Mouse (Mus musculus) hindbrain, embryonic 12.5 days (tissue): ENCODE measurements around the gene Itgb5. TPM values are rescaled to one million over a fixed set of nuclear protein-coding genes. Genes with fewer than 3 reads are reported as not detected.

Experiments used
- ATAC-seq: fragments of 200-750 bp; cut with Nextera tagmentation; 2 replicates; pipeline ENCODE4 v1.8.0; 2017; ENCODE audit warnings: moderate TSS enrichment; ENCODE audit not compliant: low FRiP score
- H3K27ac ChIP-seq: fragments of 300-500 bp; sonication (generic); 2 replicates; pipeline ENCODE4 v1.5.1; 2016; ENCODE audit warnings: mild to moderate bottlenecking
- H3K27me3 ChIP-seq: fragments of 300-500 bp; sonication (generic); 2 replicates; pipeline ENCODE4 v1.6.1; 2016; ENCODE audit warnings: mild to moderate bottlenecking
- H3K36me3 ChIP-seq: fragments of 300-500 bp; sonication (generic); 2 replicates; pipeline ENCODE4 v1.6.1; 2016; ENCODE audit warnings: mild to moderate bottlenecking
- H3K4me1 ChIP-seq: fragments of 300-500 bp; sonication (generic); 2 replicates; pipeline ENCODE4 v1.6.1; 2016
- H3K4me2 ChIP-seq: fragments of 300-500 bp; sonication (generic); replicated peaks from 2 replicates; pipeline ENCODE4 v1.6.1; 2016; ENCODE audit warnings: mild to moderate bottlenecking
- H3K4me3 ChIP-seq: fragments of 300-500 bp; sonication (generic); 2 replicates; pipeline ENCODE4 v1.5.1; 2016; ENCODE audit warnings: mild to moderate bottlenecking
- H3K9ac ChIP-seq: fragments of 300-500 bp; sonication (generic); 2 replicates; pipeline ENCODE4 v1.6.1; 2016; ENCODE audit warnings: mild to moderate bottlenecking, moderate library complexity
- H3K9me3 ChIP-seq: fragments of 300-500 bp; sonication (generic); replicated peaks from 2 replicates; pipeline ENCODE4 v1.6.1; 2016; ENCODE audit warnings: mild to moderate bottlenecking
- WGBS: fragments of 180-500 bp; shearing (Covaris S2); methylation state at CpG from one replicate; pipeline ENCODE4 v1.1.7; 2016; 5-methylcytosine and 5-hydroxymethylcytosine counted together
- polyA plus RNA-seq: library from polyadenylated mRNA; unstranded; fragments of >200 nt; fragmentation: Nextera tagmentation; extraction: Ambion mirVana; gene quantifications from 2 replicates; pipeline ENCODE4 v1.2.1, GENCODE M21; 2016

Itgb5 gene
- polyA plus RNA-seq, 1 experiment from 2014 or later: 48.9 TPM

DNA sequence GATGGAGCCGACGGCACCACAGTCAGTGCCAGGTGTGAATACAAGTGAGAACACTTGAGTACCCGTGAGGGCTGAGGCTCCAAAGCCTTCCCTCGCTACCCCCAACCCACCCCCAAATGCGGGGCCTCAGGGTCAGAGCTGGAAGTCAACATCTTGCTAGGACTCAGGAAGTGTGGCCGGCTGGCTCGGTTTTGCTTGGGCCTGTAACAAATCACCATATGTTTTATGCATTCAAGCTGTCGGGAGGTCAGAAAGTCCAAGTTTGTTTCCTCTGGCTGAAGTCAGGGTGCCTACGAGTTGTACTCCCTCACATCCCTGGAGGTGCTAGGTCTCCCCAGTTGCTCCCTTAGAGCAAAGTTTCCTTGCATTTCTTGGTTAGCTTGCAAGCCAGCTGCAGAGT, 110.2 kb downstream of the Itgb5 start:
- WGBS: 68% methylated on average over 9 of the region's 9 CpGs
- H3K4me1 ChIP-seq: peaks cover 40% of the 10 kb centered on the region
- H3K9me3 ChIP-seq: no peaks in the 10 kb centered on the region
- H3K27me3 ChIP-seq: no peaks in the 10 kb centered on the region
- H3K9ac ChIP-seq: no peak overlapping the region
- H3K4me2 ChIP-seq: no peak overlapping the region
- no peak overlapping the region for H3K27ac ChIP-seq
- ATAC-seq: no peak
- H3K36me3 ChIP-seq: no peaks in the 10 kb centered on the region
- no peak overlapping the region for H3K4me3 ChIP-seq

DNA sequence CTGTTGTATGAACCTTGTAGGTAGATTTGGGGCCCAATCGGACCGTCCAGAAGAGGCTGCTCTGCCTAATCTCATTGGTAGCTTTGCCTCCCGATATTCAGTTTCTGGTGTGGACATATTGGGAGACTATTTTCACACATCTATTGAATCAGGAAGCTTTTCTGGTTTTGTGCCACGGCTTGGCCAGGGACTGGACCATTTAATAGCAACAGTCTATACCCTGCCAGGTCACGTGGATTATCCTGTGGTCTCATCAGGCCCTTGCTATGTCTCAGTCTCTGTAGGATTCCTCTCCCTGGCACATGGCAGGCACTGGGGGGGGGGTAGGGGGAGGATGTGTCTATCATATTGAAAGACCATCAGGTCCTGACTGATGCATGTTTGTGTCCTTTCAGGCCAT, 110.6 kb downstream of the Itgb5 start:
- ATAC-seq: no peak
- 81% methylated on average over 5 of the region's 5 CpGs for WGBS
- no peak overlapping the region for H3K4me3 ChIP-seq
- H3K27ac ChIP-seq: no peak overlapping the region
- no peak overlapping the region for H3K4me2 ChIP-seq
- no peaks in the 10 kb centered on the region for H3K27me3 ChIP-seq
- no peaks in the 10 kb centered on the region for H3K36me3 ChIP-seq
- H3K9me3 ChIP-seq: no peaks in the 10 kb centered on the region
- no peak overlapping the region for H3K9ac ChIP-seq
- H3K4me1 ChIP-seq: peaks cover 41% of the 10 kb centered on the region

DNA sequence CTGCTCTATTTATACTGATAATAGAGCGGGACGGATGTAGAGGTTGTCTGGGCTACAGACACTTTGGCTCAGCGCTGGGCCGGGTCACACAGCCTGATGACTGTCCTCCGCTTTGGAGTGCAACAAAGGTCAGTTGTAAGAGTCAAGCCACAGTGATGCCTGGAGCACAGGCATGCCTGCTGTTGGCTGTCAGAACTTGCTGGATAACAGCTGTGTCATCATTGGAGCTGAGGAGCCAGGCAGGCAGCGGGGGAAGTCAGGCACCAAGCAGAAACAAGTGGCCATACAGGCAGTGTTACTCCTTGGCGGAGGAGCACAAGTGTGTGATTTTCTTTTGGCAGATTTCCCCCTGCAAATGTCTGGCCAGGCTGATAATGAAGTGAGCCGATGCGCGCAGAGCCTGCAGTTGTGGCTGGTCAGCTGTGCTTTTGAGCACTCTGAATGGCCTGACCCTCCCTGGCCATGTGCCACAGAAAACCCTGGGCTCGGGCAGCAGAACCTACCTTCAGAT, 111.9 kb downstream of the Itgb5 start:
- H3K4me3 ChIP-seq: no peak overlapping the region

DNA sequence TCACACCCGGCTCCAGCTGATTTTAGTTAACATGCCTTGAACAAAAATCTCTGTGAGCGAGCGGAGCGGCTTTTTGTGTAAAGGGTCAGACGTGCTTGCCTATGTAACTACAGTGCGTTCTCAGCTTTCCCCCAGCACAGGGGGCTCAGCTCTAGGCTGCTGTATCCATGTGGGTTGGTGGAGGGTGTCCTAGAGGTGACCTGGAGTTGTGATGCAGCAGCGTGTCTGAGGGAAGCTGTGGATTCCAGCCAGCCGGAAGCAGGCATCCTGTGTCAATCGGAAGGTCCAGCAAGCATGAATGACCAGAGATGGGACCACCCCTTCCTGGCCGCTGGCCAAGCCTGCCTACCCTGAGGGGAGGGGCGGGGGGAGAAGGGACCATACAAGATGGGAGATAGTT, 112.9 kb downstream of the Itgb5 start:
- Histone ChIP-seq H3K4me1 (peaks cover 41% of the 10 kb centered on the region), H3K27ac (no peak overlapping the region)

More for the DNA sequence above, 111.9 kb downstream of the Itgb5 start:
- no peaks in the 10 kb centered on the region for H3K36me3 ChIP-seq
- no peak overlapping the region for H3K9ac ChIP-seq
- no peaks in the 10 kb centered on the region for H3K9me3 ChIP-seq
- peaks cover 41% of the 10 kb centered on the region for H3K4me1 ChIP-seq
- WGBS: 45% methylated on average over 11 of the region's 11 CpGs
- ATAC-seq: 0 out of 2 replicates have a peak, but pooled peaks have one; percentile 14
- H3K27ac ChIP-seq: 0 out of 2 replicates have a peak overlapping the region, but pooled peaks have one; percentile 17
- no peak overlapping the region for H3K4me2 ChIP-seq
- no peaks in the 10 kb centered on the region for H3K27me3 ChIP-seq

DNA sequence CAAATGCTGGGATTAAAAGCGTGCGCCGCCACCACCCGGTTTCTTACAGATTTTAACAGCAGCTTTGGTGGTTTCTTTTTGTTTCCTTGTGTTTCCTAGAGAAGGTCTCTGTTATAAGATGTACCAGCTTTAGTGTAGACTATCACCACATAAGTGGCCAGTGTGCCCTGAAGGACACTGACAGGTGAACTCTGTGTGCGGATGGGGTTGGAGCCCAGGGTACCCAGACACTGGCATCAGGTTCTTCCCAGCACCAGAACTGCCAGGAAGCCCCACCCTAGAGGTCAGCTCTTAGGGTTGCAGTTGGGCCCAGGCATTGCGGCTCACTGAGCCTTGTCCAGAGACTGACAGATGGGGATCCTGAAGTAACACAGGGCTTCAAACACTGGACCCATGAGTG, 113.9 kb downstream of the Itgb5 start:
- Histone ChIP-seq H3K9me3 (no peaks in the 10 kb centered on the region), H3K9ac (no peak overlapping the region)
- no peak for ATAC-seq

More for the DNA sequence above, 112.9 kb downstream of the Itgb5 start:
- Histone ChIP-seq H3K9ac (no peak overlapping the region), H3K9me3 (no peaks in the 10 kb centered on the region), H3K27me3 (no peaks in the 10 kb centered on the region), H3K4me2 (no peak overlapping the region), H3K36me3 (no peaks in the 10 kb centered on the region), H3K4me3 (no peak overlapping the region)
- 53% methylated on average over 11 of the region's 11 CpGs for WGBS
- 0 out of 2 replicates have a peak, but pooled peaks have one; percentile 30 for ATAC-seq

DNA sequence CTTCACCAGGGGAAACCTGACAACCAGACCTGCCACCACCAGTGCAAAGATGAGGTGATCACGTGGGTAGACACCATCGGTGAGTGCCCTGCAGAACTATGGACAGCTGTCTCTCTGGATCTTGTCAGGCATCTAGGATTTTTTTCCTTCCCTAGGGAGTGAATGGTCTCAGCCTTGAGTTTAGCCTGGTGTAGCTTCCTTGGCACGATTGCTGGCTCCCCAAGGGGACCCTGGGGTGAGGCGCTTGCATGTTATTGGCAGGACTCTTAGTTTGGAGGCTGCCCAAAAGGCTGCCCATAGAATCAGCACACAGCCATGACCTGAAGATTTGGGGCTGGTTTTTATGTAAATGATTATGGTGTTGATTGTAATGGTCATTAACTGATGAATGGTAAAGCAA, 114.7 kb downstream of the Itgb5 start:
- Histone ChIP-seq H3K36me3 (no peaks in the 10 kb centered on the region), H3K9ac (no peak overlapping the region), H3K27me3 (no peaks in the 10 kb centered on the region), H3K4me2 (no peak overlapping the region), H3K27ac (no peak overlapping the region), H3K4me3 (no peak overlapping the region), H3K4me1 (peaks cover 38% of the 10 kb centered on the region), H3K9me3 (no peaks in the 10 kb centered on the region)
- ATAC-seq: no peak
- WGBS: 80% methylated on average over 4 of the region's 4 CpGs

More for the DNA sequence above, 113.9 kb downstream of the Itgb5 start:
- Histone ChIP-seq H3K4me3 (no peak overlapping the region), H3K4me1 (peaks cover 41% of the 10 kb centered on the region), H3K27ac (no peak overlapping the region), H3K36me3 (no peaks in the 10 kb centered on the region), H3K27me3 (no peaks in the 10 kb centered on the region), H3K4me2 (no peak overlapping the region)
- WGBS: 96% methylated on average over 6 of the region's 6 CpGs

DNA sequence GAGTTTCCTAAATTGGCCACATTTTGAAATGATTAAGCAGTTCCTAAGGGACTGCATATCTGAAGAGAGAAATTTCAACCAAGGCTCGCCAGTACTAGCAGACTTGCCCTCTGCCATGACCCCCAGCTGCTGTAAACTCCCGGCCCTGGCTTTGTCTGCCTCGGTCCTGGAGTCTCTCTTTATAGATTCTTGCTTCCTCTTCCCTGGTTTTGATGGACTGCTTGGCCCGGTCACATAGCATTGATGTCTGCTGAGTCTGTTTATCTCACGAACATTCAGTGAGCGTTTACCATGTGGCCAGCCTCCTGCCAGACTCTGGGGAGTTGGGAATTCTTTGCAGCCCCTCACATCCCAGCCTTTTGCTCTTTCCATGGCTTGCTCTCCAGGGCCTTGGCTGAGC, 115.3 kb downstream of the Itgb5 start:
- Histone ChIP-seq H3K9ac (no peak overlapping the region), H3K4me1 (peaks cover 31% of the 10 kb centered on the region), H3K27me3 (no peaks in the 10 kb centered on the region), H3K27ac (no peak overlapping the region), H3K4me3 (no peak overlapping the region), H3K9me3 (no peaks in the 10 kb centered on the region), H3K36me3 (no peaks in the 10 kb centered on the region), H3K4me2 (no peak overlapping the region)
- no peak for ATAC-seq
- WGBS: 47% methylated on average over 6 of the region's 6 CpGs

DNA sequence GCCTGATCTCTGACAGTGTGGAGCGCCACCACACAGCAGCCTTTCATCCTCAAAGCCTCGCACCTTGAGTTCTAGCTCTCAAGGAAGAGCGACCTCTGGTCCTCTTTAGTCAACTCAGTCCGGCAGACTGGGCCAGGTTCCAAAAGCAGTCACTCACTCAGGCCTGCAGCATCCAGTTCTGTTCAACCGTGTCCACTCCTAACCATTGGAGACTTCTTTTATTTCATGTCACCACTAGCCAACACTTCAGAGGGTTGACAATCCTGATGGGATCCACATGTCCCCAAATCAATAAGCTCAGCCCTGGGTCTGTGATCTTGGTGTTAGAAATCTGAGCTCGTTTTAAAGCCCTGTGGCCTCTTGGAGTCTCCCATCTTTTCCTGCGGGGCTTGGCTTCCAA, 116.6 kb downstream of the Itgb5 start:
- no peak overlapping the region for H3K9ac ChIP-seq
- H3K4me2 ChIP-seq: no peak overlapping the region
- WGBS: 76% methylated on average over 7 of the region's 7 CpGs

DNA sequence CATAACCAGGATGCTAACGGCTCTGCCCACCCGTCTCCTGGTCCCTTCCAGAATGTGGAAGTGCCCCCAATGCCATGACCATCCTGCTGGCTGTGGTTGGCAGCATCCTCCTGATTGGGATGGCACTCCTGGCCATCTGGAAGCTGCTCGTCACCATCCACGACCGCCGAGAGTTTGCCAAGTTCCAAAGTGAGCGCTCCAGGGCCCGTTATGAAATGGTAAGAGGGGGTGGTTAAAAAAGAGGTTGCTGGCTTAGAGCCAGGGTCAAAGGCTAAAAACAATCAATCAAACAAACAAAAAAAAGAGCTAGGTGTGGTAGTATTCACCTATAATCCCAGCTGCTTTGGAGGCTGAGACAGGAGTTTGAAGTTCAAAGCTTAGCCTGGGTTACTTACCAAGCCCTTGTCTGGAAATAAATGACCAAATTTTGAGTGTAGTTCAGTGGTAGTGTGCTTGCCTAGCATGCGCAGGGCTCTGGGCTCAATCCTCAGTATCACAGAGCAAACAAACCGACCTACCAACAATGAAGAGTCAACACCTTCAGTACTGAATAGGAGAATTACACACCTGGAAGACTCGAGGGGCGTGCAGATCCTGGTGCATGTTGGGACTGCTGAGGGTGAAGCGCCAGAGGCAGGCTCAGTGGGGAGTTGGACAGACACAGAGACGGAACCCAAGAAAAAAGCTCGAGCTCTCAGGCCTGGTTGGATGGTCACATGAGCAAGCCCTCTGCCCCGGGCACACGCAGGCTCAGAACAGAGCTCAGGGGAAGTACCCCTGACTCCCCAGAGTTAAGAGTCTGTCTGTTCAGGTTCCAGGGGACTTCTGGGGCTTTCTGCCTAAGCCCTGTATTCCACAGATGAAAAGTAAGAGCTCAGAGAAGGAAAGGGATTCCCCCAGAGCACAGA, 118.5 kb downstream of the Itgb5 start:
- Histone ChIP-seq H3K9ac (no peak overlapping the region), H3K27me3 (no peaks in the 10 kb centered on the region), H3K36me3 (peaks cover 3% of the 10 kb centered on the region; the same call in 1 of the 2 replicates), H3K9me3 (no peaks in the 10 kb centered on the region), H3K4me2 (no peak overlapping the region), H3K4me3 (no peak overlapping the region), H3K4me1 (peaks cover 8% of the 10 kb centered on the region; the same call in 1 of the 2 replicates), H3K27ac (no peak overlapping the region)
- 85% methylated on average over 17 of the region's 17 CpGs for WGBS
- no peak for ATAC-seq

More for the DNA sequence above, 116.6 kb downstream of the Itgb5 start:
- Histone ChIP-seq H3K4me1 (peaks cover 24% of the 10 kb centered on the region), H3K9me3 (no peaks in the 10 kb centered on the region), H3K36me3 (no peaks in the 10 kb centered on the region), H3K4me3 (no peak overlapping the region), H3K27ac (no peak overlapping the region), H3K27me3 (no peaks in the 10 kb centered on the region)
- no peak for ATAC-seq

DNA sequence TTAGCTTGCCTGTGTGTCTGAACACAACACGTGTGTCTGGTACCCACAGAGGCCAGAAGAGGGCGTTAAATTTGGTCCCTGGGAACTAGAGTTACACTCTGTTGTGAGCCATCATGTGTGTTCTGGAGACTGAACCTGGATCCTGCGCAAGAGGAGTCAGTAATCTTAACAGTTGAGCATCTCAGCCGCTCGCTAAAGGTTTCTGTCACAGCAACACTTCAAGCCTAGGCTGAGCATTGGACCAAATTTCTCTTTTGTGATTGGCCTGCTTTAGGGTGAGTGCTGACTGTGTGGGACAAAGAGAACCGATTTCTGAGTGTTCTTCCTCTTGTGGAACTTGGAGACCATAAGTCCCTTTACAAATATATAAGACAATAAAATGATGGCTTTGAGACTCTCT, 120.9 kb downstream of the Itgb5 start:
- Histone ChIP-seq H3K27ac (no peak overlapping the region), H3K9me3 (no peaks in the 10 kb centered on the region), H3K27me3 (no peaks in the 10 kb centered on the region), H3K36me3 (peaks cover 27% of the 10 kb centered on the region), H3K4me2 (no peak overlapping the region), H3K4me1 (no peaks in the 10 kb centered on the region), H3K9ac (no peak overlapping the region), H3K4me3 (no peak overlapping the region)
- 0 out of 2 replicates have a peak, but pooled peaks have one; percentile 26 for ATAC-seq
- WGBS: 84% methylated on average over 6 of the region's 6 CpGs

DNA sequence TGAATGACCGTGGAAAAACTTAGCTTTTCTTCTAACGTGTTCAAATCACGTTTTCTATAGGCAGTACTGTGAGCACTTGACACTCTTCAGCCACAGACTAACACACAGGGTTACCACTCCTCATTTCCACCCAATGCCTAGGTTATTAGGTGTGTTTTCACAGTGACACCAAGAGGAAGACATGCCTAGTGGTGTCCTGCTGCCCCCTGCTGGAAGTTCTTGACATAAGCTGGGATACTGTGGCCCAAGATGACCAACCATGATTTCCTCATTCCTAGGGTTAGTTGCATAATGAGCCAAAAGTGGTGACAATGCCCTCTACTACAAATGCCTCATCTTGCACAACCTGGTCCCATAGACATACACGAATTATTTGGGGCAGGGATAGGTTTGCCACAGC, 121.4 kb downstream of the Itgb5 start:
- no peak overlapping the region for H3K4me3 ChIP-seq
- no peaks in the 10 kb centered on the region for H3K27me3 ChIP-seq
- H3K36me3 ChIP-seq: peaks cover 31% of the 10 kb centered on the region
- H3K9me3 ChIP-seq: no peaks in the 10 kb centered on the region
- ATAC-seq: peak; percentile 52
- no peak overlapping the region for H3K9ac ChIP-seq
- no peak overlapping the region for H3K27ac ChIP-seq
- WGBS: 32% methylated on average over 4 of the region's 4 CpGs
- H3K4me1 ChIP-seq: no peaks in the 10 kb centered on the region
- H3K4me2 ChIP-seq: no peak overlapping the region

DNA sequence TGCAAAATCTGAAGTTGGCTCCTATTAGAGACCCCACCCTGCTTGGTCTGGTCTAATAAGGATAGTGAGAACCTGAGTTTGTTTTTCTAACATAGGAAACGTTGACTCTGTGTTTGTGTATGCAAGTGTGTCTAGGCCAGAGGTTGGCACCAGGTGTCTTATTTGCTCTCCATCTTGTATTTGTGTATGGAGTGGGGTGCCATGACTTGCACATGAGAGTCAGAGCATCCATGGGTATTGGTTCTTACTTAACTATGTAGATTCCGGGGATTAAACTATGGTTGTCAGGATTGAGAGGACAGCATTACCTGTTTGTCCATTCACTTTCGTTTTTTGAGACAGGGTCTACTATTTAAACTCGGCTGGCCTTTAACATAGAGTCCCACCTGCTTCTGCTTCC, 123.5 kb downstream of the Itgb5 start:
- H3K27ac ChIP-seq: no peak overlapping the region
- no peak overlapping the region for H3K9ac ChIP-seq
- H3K27me3 ChIP-seq: no peaks in the 10 kb centered on the region
- no peaks in the 10 kb centered on the region for H3K4me1 ChIP-seq
- H3K9me3 ChIP-seq: no peaks in the 10 kb centered on the region
- no peak overlapping the region for H3K4me2 ChIP-seq
- 87% methylated on average over 4 of the region's 4 CpGs for WGBS
- peaks cover 52% of the 10 kb centered on the region for H3K36me3 ChIP-seq
- no peak overlapping the region for H3K4me3 ChIP-seq
- no peak for ATAC-seq
